Mouse (Mus musculus) intestine, embryonic 15.5 days (tissue): ENCODE results near the gene Akap1. TPM values are rescaled to one million over a fixed set of nuclear protein-coding genes. Genes with fewer than 3 reads are reported as not detected.
A peak's percentile ranks its signal among the peaks of the same experiment; 100 is the strongest.

ENCODE experiments used
- ATAC-seq: fragments of 200-750 bp; cut with Nextera tagmentation; 2 replicates; pipeline ENCODE4 v1.8.0; 2017; ENCODE audit warnings: moderate TSS enrichment, moderate library complexity
- H3K27ac ChIP-seq: fragments of 300-500 bp; sonication (generic); 2 replicates; pipeline ENCODE4 v1.5.1; 2015; ENCODE audit warnings: mild to moderate bottlenecking, inconsistent platforms
- H3K27me3 ChIP-seq: fragments of 300-500 bp; sonication (generic); replicated peaks from 2 replicates; pipeline ENCODE4 v1.6.1; 2015; ENCODE audit warnings: inconsistent platforms
- H3K36me3 ChIP-seq: fragments of 300-500 bp; sonication (generic); 2 replicates; pipeline ENCODE4 v1.6.1; 2015; ENCODE audit warnings: inconsistent platforms
- H3K4me1 ChIP-seq: fragments of 300-500 bp; sonication (generic); replicated peaks from 2 replicates; pipeline ENCODE4 v1.6.1; 2015; ENCODE audit warnings: inconsistent platforms
- H3K4me2 ChIP-seq: fragments of 300-500 bp; sonication (generic); replicated peaks from 2 replicates; pipeline ENCODE4 v1.6.1; 2015; ENCODE audit warnings: mild to moderate bottlenecking, inconsistent platforms
- H3K4me3 ChIP-seq: fragments of 300-500 bp; sonication (generic); replicated peaks from 2 replicates; pipeline ENCODE4 v1.5.1; 2015; ENCODE audit warnings: inconsistent platforms
- H3K9ac ChIP-seq: fragments of 300-500 bp; sonication (generic); 2 replicates; pipeline ENCODE4 v1.6.1; 2015; ENCODE audit warnings: inconsistent platforms
- H3K9me3 ChIP-seq: fragments of 300-500 bp; sonication (generic); 2 replicates; pipeline ENCODE4 v1.6.1; 2016; ENCODE audit warnings: inconsistent platforms
- WGBS: fragments of 180-500 bp; shearing (Covaris S2); methylation state at CpG from one replicate; pipeline ENCODE4 v1.1.7; 2015; 5-methylcytosine and 5-hydroxymethylcytosine counted together
- polyA plus RNA-seq: library from polyadenylated mRNA; unstranded; fragments of >200 nt; fragmentation: Nextera tagmentation; extraction: Ambion mirVana; gene quantifications from 2 replicates; pipeline ENCODE4 v1.2.1, GENCODE M21; 2015

Gene Akap1
- polyA plus RNA-seq, 1 experiment from 2014 or later, result 27.8 TPM

- peaks cover 40% of the 10 kb centered on the region for H3K36me3 ChIP-seq
- 89% methylated on average over 14 of the region's 14 CpGs for WGBS
These were observed 30.3 kb downstream of the Akap1 start for GRCm38 (mm10) chr11:88834134-88834533.

GRCm38 (mm10) chr11:88833099-88833498 is 31.3 kb downstream of the Akap1 start:
- no peak overlapping the region for H3K27ac ChIP-seq
- no peaks in the 10 kb centered on the region for H3K9me3 ChIP-seq
- 52% methylated on average over 4 of the region's 4 CpGs for WGBS
- H3K27me3 ChIP-seq, result no peaks in the 10 kb centered on the region
- peaks cover 36% of the 10 kb centered on the region for H3K36me3 ChIP-seq
- H3K4me1 ChIP-seq, result no peaks in the 10 kb centered on the region
- H3K4me3 ChIP-seq, result no peak overlapping the region
- ATAC-seq, result peak; percentile 61; the same call in 1 of the 2 replicates
- no peak overlapping the region for H3K4me2 ChIP-seq
- H3K9ac ChIP-seq, result no peak overlapping the region

More at GRCm38 (mm10) chr11:88834134-88834533, 30.3 kb downstream of the Akap1 start:
- ATAC-seq, result no peak
- Histone ChIP-seq H3K27me3 (no peaks in the 10 kb centered on the region), H3K9ac (no peak overlapping the region), H3K9me3 (no peaks in the 10 kb centered on the region), H3K4me1 (no peaks in the 10 kb centered on the region), H3K4me2 (no peak overlapping the region), H3K4me3 (no peak overlapping the region), H3K27ac (no peak overlapping the region)

- no peak overlapping the region for H3K4me3 ChIP-seq
- H3K4me1 ChIP-seq, result no peaks in the 10 kb centered on the region
- no peak overlapping the region for H3K9ac ChIP-seq
- no peak overlapping the region for H3K27ac ChIP-seq
- WGBS, result 96% methylated on average over 2 of the region's 2 CpGs
- no peak overlapping the region for H3K4me2 ChIP-seq
- H3K9me3 ChIP-seq, result no peaks in the 10 kb centered on the region
- H3K27me3 ChIP-seq, result no peaks in the 10 kb centered on the region
- peak; percentile 35; the same call in 1 of the 2 replicates for ATAC-seq
- peaks cover 22% of the 10 kb centered on the region for H3K36me3 ChIP-seq
These were observed 34.1 kb downstream of the Akap1 start for GRCm38 (mm10) chr11:88830257-88830804.

GRCm38 (mm10) chr11:88828528-88828927 is 35.9 kb downstream of the Akap1 start:
- H3K4me3 ChIP-seq, result no peak overlapping the region
- no peaks in the 10 kb centered on the region for H3K9me3 ChIP-seq
- H3K4me1 ChIP-seq, result no peaks in the 10 kb centered on the region
- H3K27me3 ChIP-seq, result no peaks in the 10 kb centered on the region
- H3K27ac ChIP-seq, result no peak overlapping the region
- no peak overlapping the region for H3K4me2 ChIP-seq
- no peak overlapping the region for H3K9ac ChIP-seq
- peaks cover 10% of the 10 kb centered on the region; the same call in 1 of the 2 replicates for H3K36me3 ChIP-seq
- no peak for ATAC-seq

GRCm38 (mm10) chr11:88825909-88826308 is 38.5 kb downstream of the Akap1 start:
- no peak overlapping the region for H3K4me2 ChIP-seq
- peaks cover 11% of the 10 kb centered on the region for H3K27me3 ChIP-seq
- H3K27ac ChIP-seq, result no peak overlapping the region
- H3K4me1 ChIP-seq, result no peaks in the 10 kb centered on the region; the same call in 1 of the 2 replicates
- 0 out of 2 replicates have a peak, but pooled peaks cover 6% of the 10 kb centered on the region for H3K36me3 ChIP-seq
- H3K4me3 ChIP-seq, result no peak overlapping the region
- no peak overlapping the region for H3K9ac ChIP-seq
- H3K9me3 ChIP-seq, result no peaks in the 10 kb centered on the region
- ATAC-seq, result no peak
- WGBS, result 40% methylated on average over 7 of the region's 7 CpGs

- Histone ChIP-seq H3K36me3 (no peaks in the 10 kb centered on the region), H3K4me2 (peak overlapping the region; percentile 49), H3K27me3 (peaks cover 11% of the 10 kb centered on the region), H3K9ac (no peak overlapping the region), H3K4me1 (peaks cover 3% of the 10 kb centered on the region; the same call in 1 of the 2 replicates), H3K27ac (no peak overlapping the region), H3K4me3 (no peak overlapping the region), H3K9me3 (no peaks in the 10 kb centered on the region)
- ATAC-seq, result peak; percentile 75
- 4% methylated on average over 7 of the region's 7 CpGs for WGBS
These were observed 41.4 kb downstream of the Akap1 start for GRCm38 (mm10) chr11:88822991-88823390.

- Histone ChIP-seq H3K9ac (no peak overlapping the region), H3K36me3 (no peaks in the 10 kb centered on the region), H3K27ac (no peak overlapping the region), H3K4me2 (peak overlapping the region; percentile 49), H3K27me3 (peaks cover 11% of the 10 kb centered on the region), H3K9me3 (no peaks in the 10 kb centered on the region), H3K4me3 (no peak overlapping the region), H3K4me1 (peaks cover 3% of the 10 kb centered on the region; the same call in 1 of the 2 replicates)
- 0 out of 2 replicates have a peak, but pooled peaks have one; percentile 8 for ATAC-seq
- WGBS, result 32% methylated on average over 5 of the region's 5 CpGs
These were observed 41.9 kb downstream of the Akap1 start for GRCm38 (mm10) chr11:88822526-88822925.

- ATAC-seq, result peak; percentile 57
These were observed 43.4 kb downstream of the Akap1 start for GRCm38 (mm10) chr11:88820742-88821576.

GRCm38 (mm10) chr11:88820253-88820652 is 44.1 kb downstream of the Akap1 start:
- no peak for ATAC-seq
- no peak overlapping the region for H3K4me2 ChIP-seq
- H3K36me3 ChIP-seq, result no peaks in the 10 kb centered on the region
- H3K27ac ChIP-seq, result no peak overlapping the region
- no peaks in the 10 kb centered on the region for H3K9me3 ChIP-seq
- H3K9ac ChIP-seq, result no peak overlapping the region
- no peak overlapping the region for H3K4me3 ChIP-seq
- peaks cover 11% of the 10 kb centered on the region for H3K27me3 ChIP-seq
- peaks cover 3% of the 10 kb centered on the region; the same call in 1 of the 2 replicates for H3K4me1 ChIP-seq
- 40% methylated on average over 6 of the region's 6 CpGs for WGBS

More at GRCm38 (mm10) chr11:88820742-88821576, 43.4 kb downstream of the Akap1 start:
- 15% methylated on average over 24 of the region's 24 CpGs for WGBS
- peak overlapping the region; percentile 28 for H3K4me2 ChIP-seq
- H3K4me3 ChIP-seq, result no peak overlapping the region
- no peaks in the 10 kb centered on the region for H3K36me3 ChIP-seq
- peak overlapping the region; percentile 3; the same call in 1 of the 2 replicates for H3K9ac ChIP-seq
- H3K27ac ChIP-seq, result no peak overlapping the region
- H3K27me3 ChIP-seq, result peaks cover 11% of the 10 kb centered on the region
- peaks cover 3% of the 10 kb centered on the region; the same call in 1 of the 2 replicates for H3K4me1 ChIP-seq
- no peaks in the 10 kb centered on the region for H3K9me3 ChIP-seq

- H3K4me3 ChIP-seq, result no peak overlapping the region
- no peak overlapping the region for H3K9ac ChIP-seq
- H3K4me2 ChIP-seq, result no peak overlapping the region
- H3K27ac ChIP-seq, result no peak overlapping the region
- H3K9me3 ChIP-seq, result no peaks in the 10 kb centered on the region
- no peaks in the 10 kb centered on the region for H3K36me3 ChIP-seq
- ATAC-seq, result no peak
- WGBS, result 79% methylated on average over 5 of the region's 5 CpGs
- peaks cover 9% of the 10 kb centered on the region for H3K27me3 ChIP-seq
- H3K4me1 ChIP-seq, result peaks cover 3% of the 10 kb centered on the region; the same call in 1 of the 2 replicates
These were observed 47.3 kb downstream of the Akap1 start for GRCm38 (mm10) chr11:88817061-88817460.

- Histone ChIP-seq H3K9ac (no peak overlapping the region), H3K27me3 (no peaks in the 10 kb centered on the region), H3K4me2 (peak overlapping the region; percentile 51), H3K27ac (no peak overlapping the region), H3K36me3 (no peaks in the 10 kb centered on the region), H3K4me1 (no peaks in the 10 kb centered on the region; the same call in 1 of the 2 replicates), H3K4me3 (0 out of 2 replicates have a peak overlapping the region, but pooled peaks have one; percentile 6), H3K9me3 (no peaks in the 10 kb centered on the region)
- 52% methylated on average over 31 of the region's 31 CpGs for WGBS
- no peak for ATAC-seq
These were observed 61.0 kb downstream of the Akap1 start for GRCm38 (mm10) chr11:88803231-88804010.

GRCm38 (mm10) chr11:88796207-88796606 is 68.2 kb downstream of the Akap1 start:
- no peak overlapping the region for H3K4me2 ChIP-seq
- no peaks in the 10 kb centered on the region for H3K27me3 ChIP-seq
- H3K4me3 ChIP-seq, result no peak overlapping the region
- H3K9ac ChIP-seq, result no peak overlapping the region
- H3K4me1 ChIP-seq, result no peaks in the 10 kb centered on the region
- WGBS, result 88% methylated on average over 8 of the region's 8 CpGs
- no peaks in the 10 kb centered on the region for H3K9me3 ChIP-seq
- no peak for ATAC-seq
- H3K36me3 ChIP-seq, result no peaks in the 10 kb centered on the region
- H3K27ac ChIP-seq, result no peak overlapping the region
